Mouse (Mus musculus) spleen, adult 2 months (tissue): Measurements from ENCODE around the gene Atp5e.

Experiments used
- CTCF ChIP-seq: fragments of 200-500 bp; IDR thresholded peaks from 2 replicates; pipeline ENCODE4 v1.5.1; 2011; ENCODE audit warnings: mild to moderate bottlenecking, inconsistent platforms; ENCODE audit not compliant: insufficient read depth, insufficient read length, insufficient replicate concordance; ENCODE audit errors: extremely low read depth
- POLR2A ChIP-seq: fragments of 200-500 bp; IDR thresholded peaks from 2 replicates; pipeline ENCODE4 v1.6.1; 2011; ENCODE audit warnings: low read depth, low read length, inconsistent platforms

- no peak for TF ChIP-seq POLR2A
- TF ChIP-seq CTCF = no peak
Observed at GRCm38 (mm10) chr2:174434943-174435342, 29.0 kb downstream of the Atp5e start.
